Mouse (Mus musculus): ENCODE data around the gene Tbc1d23.
"Not testable (repeated sequence)": the region's sequence is repeated elsewhere in the genome, so short reads cannot be mapped to it uniquely, and the experiment has no call there.

- TF ChIP-seq POLR2A (IDR thresholded peaks at IDR 0.05; ENCODE audit: borderline replicate concordance, control insufficient read depth, low read depth, low read length); CTCF (IDR thresholded peaks at IDR 0.05; ENCODE audit: control insufficient read depth, insufficient read depth, low read length): not testable (repeated sequence)
Observed at GRCm38 (mm10) chr16:57231937-57232310, 620 bp upstream of the Tbc1d23 start.

All from bone marrow, adult 2 months (tissue).